ENCODE assay signal across 8 mouse cellular contexts in the genomic region with DNA sequence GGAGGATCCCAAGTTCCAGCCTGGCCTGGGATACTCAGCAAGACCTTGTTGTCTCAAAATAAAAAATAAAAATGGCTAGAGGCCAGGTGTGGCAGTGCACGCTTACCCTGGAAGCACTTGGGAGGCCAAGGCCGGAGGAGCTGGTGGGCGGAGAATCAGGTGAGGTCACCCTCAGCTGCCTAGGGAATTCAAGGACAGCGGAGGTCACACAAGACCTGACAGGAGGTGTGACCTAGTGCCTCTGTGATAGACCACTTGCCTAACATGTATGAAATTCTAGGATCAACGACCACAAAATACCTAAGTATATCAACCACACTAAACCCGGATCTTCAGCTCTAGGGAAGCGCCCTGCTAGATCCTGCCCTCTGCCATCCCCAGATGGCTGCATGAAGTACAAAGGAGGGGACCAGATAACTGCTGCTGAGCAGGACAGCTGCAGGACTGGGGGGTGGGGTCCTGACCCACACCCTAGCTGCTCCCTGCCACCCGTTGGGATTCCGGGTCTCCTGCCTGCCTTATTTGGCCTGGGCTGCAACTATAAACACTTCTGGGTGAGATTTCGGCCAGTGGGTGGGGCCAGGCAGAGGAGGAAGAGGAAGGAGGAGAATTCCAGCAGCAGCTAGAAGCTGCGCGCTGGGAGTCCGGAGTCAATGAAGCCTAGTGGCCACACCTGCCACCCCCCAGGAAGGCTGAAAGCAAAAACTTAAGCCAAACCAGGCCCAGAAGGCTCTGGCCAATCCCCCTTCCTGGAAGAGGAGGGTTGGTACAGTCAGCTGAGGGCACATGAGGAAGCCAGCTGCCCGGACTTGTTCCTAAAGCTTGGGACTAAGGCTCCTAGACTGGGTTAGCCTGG. TPM values are rescaled to one million over a fixed set of nuclear protein-coding genes. Genes with fewer than 3 reads are reported as not detected.
DNase-seq lines count a peak whose midpoint lies in the region; ATAC-seq and TF ChIP-seq lines count a peak whose summit lies in the region.

No protein-coding gene starts in this region.

- WGBS in forebrain, embryonic 11.5 days, result 64% methylated on average over 14 of the region's 14 CpGs
- WGBS in hindbrain, embryonic 11.5 days, result 49% methylated on average over 14 of the region's 14 CpGs
- WGBS in limb, embryonic 13.5 days, result 39% methylated on average over 14 of the region's 14 CpGs
- WGBS in midbrain, embryonic 11.5 days, result 55% methylated on average over 14 of the region's 14 CpGs

- H3K4me1 ChIP-seq in forebrain, embryonic 11.5 days (replicated peaks; ENCODE audit: control insufficient read depth, insufficient read depth, low read length), result peaks cover 17% of the 10 kb centered on the region
- peaks cover 18% of the 10 kb centered on the region for H3K4me1 ChIP-seq in hindbrain, embryonic 11.5 days (replicated peaks; ENCODE audit: control insufficient read depth, insufficient read depth, low read length)
- H3K4me1 ChIP-seq in limb, embryonic 13.5 days, result peaks cover 64% of the 10 kb centered on the region
- peaks cover 10% of the 10 kb centered on the region for H3K4me1 ChIP-seq in midbrain, embryonic 11.5 days (ENCODE audit: control insufficient read depth, insufficient read depth, low read length)

- intact Hi-C loops in left cerebral cortex, adult 2 months (cut with DNase I), result no loop called here
- intact Hi-C loops in left cerebral cortex, postnatal 14 days (cut with DNase I), result no loop called here
- intact Hi-C loops in left cerebral cortex, postnatal 25 days (cut with DNase I), result no loop called here

- TF ChIP-seq CTCF in left cerebral cortex, adult 2 months (IDR thresholded peaks at IDR 0.05), result no peak; the same call in 1 of the 2 replicates

- peak overlapping the region; percentile 12; the same call in 1 of the 2 replicates for H3K9ac ChIP-seq in forebrain, embryonic 11.5 days (ENCODE audit: low read length)
- H3K9ac ChIP-seq in hindbrain, embryonic 11.5 days (ENCODE audit: low read depth, low read length), result no peak overlapping the region
- H3K9ac ChIP-seq in limb, embryonic 13.5 days, result peak overlapping the region; percentile 19
- no peak overlapping the region for H3K9ac ChIP-seq in midbrain, embryonic 11.5 days (ENCODE audit: low read length)

- no peaks in the 10 kb centered on the region for H3K36me3 ChIP-seq in forebrain, embryonic 11.5 days (ENCODE audit: control insufficient read depth, insufficient read depth, low read length)
- H3K36me3 ChIP-seq in hindbrain, embryonic 11.5 days (ENCODE audit: control insufficient read depth, insufficient read depth, low read length), result no peaks in the 10 kb centered on the region
- peaks cover 2% of the 10 kb centered on the region; the same call in 1 of the 2 replicates for H3K36me3 ChIP-seq in limb, embryonic 13.5 days
- no peaks in the 10 kb centered on the region for H3K36me3 ChIP-seq in midbrain, embryonic 11.5 days (ENCODE audit: control insufficient read depth, insufficient read depth, low read length)

- H3K9me3 ChIP-seq in forebrain, embryonic 11.5 days (ENCODE audit: control insufficient read depth, low read length), result no peaks in the 10 kb centered on the region
- H3K9me3 ChIP-seq in hindbrain, embryonic 11.5 days (ENCODE audit: control insufficient read depth, low read length), result no peaks in the 10 kb centered on the region
- no peaks in the 10 kb centered on the region for H3K9me3 ChIP-seq in limb, embryonic 13.5 days
- H3K9me3 ChIP-seq in midbrain, embryonic 11.5 days (ENCODE audit: control insufficient read depth, low read length), result no peaks in the 10 kb centered on the region

- no peak for DNase-seq in left cerebral cortex, adult 2 months (ENCODE audit: extremely low spot score in 1 of 2, low spot score in 2 of 2)
- no peak for DNase-seq in left cerebral cortex, postnatal 14 days (ENCODE audit: low spot score in 2 of 2)
- no peak for DNase-seq in forebrain, embryonic 11.5 days (ENCODE audit: low spot score)
- DNase-seq in hindbrain, embryonic 11.5 days (ENCODE audit: low spot score), result peak; percentile 19
- no peak for DNase-seq in midbrain, embryonic 11.5 days (ENCODE audit: low spot score, missing footprints)
- no peak for DNase-seq in frontal cortex, postnatal 14 days (ENCODE audit: low spot score in 2 of 2)
- DNase-seq in left cerebral cortex, postnatal 25 days (ENCODE audit: low spot score in 2 of 2), result no peak

- H3K4me2 ChIP-seq in forebrain, embryonic 11.5 days (ENCODE audit: low read depth, low read length, severe bottlenecking), result peak overlapping the region; percentile 15; the same call in 1 of the 2 replicates
- 0 out of 2 replicates have a peak overlapping the region, but pooled peaks have one; percentile 3 for H3K4me2 ChIP-seq in hindbrain, embryonic 11.5 days (replicated peaks; ENCODE audit: low read depth, low read length)
- peak overlapping the region; percentile 48 for H3K4me2 ChIP-seq in limb, embryonic 13.5 days (replicated peaks)
- no peak overlapping the region; the same call in 1 of the 2 replicates for H3K4me2 ChIP-seq in midbrain, embryonic 11.5 days

- H3K4me3 ChIP-seq in left cerebral cortex, adult 2 months, result no peak overlapping the region
- no peak overlapping the region for H3K4me3 ChIP-seq in forebrain, embryonic 11.5 days (ENCODE audit: low read depth, low read length)
- no peak overlapping the region for H3K4me3 ChIP-seq in hindbrain, embryonic 11.5 days (ENCODE audit: low read depth, low read length)
- H3K4me3 ChIP-seq in limb, embryonic 13.5 days, result peak overlapping the region; percentile 0; the same call in 1 of the 2 replicates
- H3K4me3 ChIP-seq in midbrain, embryonic 11.5 days (ENCODE audit: low read depth, low read length), result no peak overlapping the region

- ATAC-seq in forebrain, embryonic 11.5 days (replicated peaks; ENCODE audit: low FRiP score), result no peak
- ATAC-seq in hindbrain, embryonic 11.5 days (ENCODE audit: low FRiP score), result no peak
- 0 out of 2 replicates have a peak, but pooled peaks have one; percentile 16 for ATAC-seq in limb, embryonic 13.5 days (ENCODE audit: low FRiP score, low read depth)
- no peak for ATAC-seq in midbrain, embryonic 11.5 days (ENCODE audit: low FRiP score)

- peak overlapping the region; percentile 13 for H3K27ac ChIP-seq in left cerebral cortex, adult 2 months
- H3K27ac ChIP-seq in forebrain, embryonic 11.5 days (ENCODE audit: low read depth, low read length), result peak overlapping the region; percentile 28
- H3K27ac ChIP-seq in hindbrain, embryonic 11.5 days (ENCODE audit: low read depth, low read length), result peak overlapping the region; percentile 30; the same call in 1 of the 2 replicates
- peak overlapping the region; percentile 67; the same call in 1 of the 2 replicates for H3K27ac ChIP-seq in limb, embryonic 13.5 days
- peak overlapping the region; percentile 30; the same call in 1 of the 2 replicates for H3K27ac ChIP-seq in midbrain, embryonic 11.5 days (ENCODE audit: low read depth, low read length)

- H3K27me3 ChIP-seq in forebrain, embryonic 11.5 days (ENCODE audit: control insufficient read depth, insufficient read depth, low read length), result no peaks in the 10 kb centered on the region
- H3K27me3 ChIP-seq in hindbrain, embryonic 11.5 days (ENCODE audit: control insufficient read depth, insufficient read depth, low read length), result no peaks in the 10 kb centered on the region
- no peaks in the 10 kb centered on the region for H3K27me3 ChIP-seq in limb, embryonic 13.5 days
- H3K27me3 ChIP-seq in midbrain, embryonic 11.5 days (ENCODE audit: control insufficient read depth, insufficient read depth, low read length), result no peaks in the 10 kb centered on the region

RNA-seq across cellular contexts. Expression of gene Piezo1, which starts 28.1 kb away (rescaled TPM):
- total RNA-seq in left cerebral cortex, adult 2 months (2021), result 1 to 10 TPM; 6.8 to 7.7 TPM
- 10 to 100 TPM; 10.1 to 12.2 TPM for total RNA-seq in left cerebral cortex, postnatal 14 days (2021)
- polyA plus RNA-seq in forebrain, embryonic 11.5 days (2014; fragmentation: Nextera tagmentation; extraction: Ambion mirVana), result 5.8 and 5.9 TPM in 2 replicates
- polyA plus RNA-seq in hindbrain, embryonic 11.5 days (2014; fragmentation: Nextera tagmentation; extraction: Ambion mirVana), result 5.2 and 5.3 TPM in 2 replicates
- polyA plus RNA-seq in limb, embryonic 13.5 days (2015; fragmentation: Nextera tagmentation; extraction: Ambion mirVana), result 14.0 and 14.7 TPM in 2 replicates
- 2.8 and 4.3 TPM in 2 replicates for polyA plus RNA-seq in midbrain, embryonic 11.5 days (2014; fragmentation: Nextera tagmentation; extraction: Ambion mirVana)
- total RNA-seq in left cerebral cortex, postnatal 25 days (2021), result 1 to 10 TPM; 5.6 to 6.3 TPM

RNA-seq across cellular contexts. Expression of gene Cdt1, which starts 44.8 kb away (rescaled TPM):
- 1 to 10 TPM; 2.5 to 5.0 TPM for total RNA-seq in left cerebral cortex, adult 2 months (2021)
- 1 to 10 TPM; 2.2 to 3.5 TPM for total RNA-seq in left cerebral cortex, postnatal 14 days (2021)
- polyA plus RNA-seq in forebrain, embryonic 11.5 days (2014; fragmentation: Nextera tagmentation; extraction: Ambion mirVana), result 57.9 and 59.6 TPM in 2 replicates
- polyA plus RNA-seq in hindbrain, embryonic 11.5 days (2014; fragmentation: Nextera tagmentation; extraction: Ambion mirVana), result 19.8 and 21.3 TPM in 2 replicates
- 39.3 and 40.2 TPM in 2 replicates for polyA plus RNA-seq in limb, embryonic 13.5 days (2015; fragmentation: Nextera tagmentation; extraction: Ambion mirVana)
- polyA plus RNA-seq in midbrain, embryonic 11.5 days (2014; fragmentation: Nextera tagmentation; extraction: Ambion mirVana), result 25.7 and 35.8 TPM in 2 replicates
- 1 to 10 TPM; 1.7 to 3.1 TPM for total RNA-seq in left cerebral cortex, postnatal 25 days (2021)

RNA-seq across cellular contexts. Expression of gene Ctu2, which starts 47.1 kb away (rescaled TPM):
- total RNA-seq in left cerebral cortex, adult 2 months (2021), result 10 to 100 TPM; 27.0 TPM
- total RNA-seq in left cerebral cortex, postnatal 14 days (2021), result 10 to 100 TPM; 23.9 to 30.9 TPM
- polyA plus RNA-seq in forebrain, embryonic 11.5 days (2014; fragmentation: Nextera tagmentation; extraction: Ambion mirVana), result 75.7 and 84.5 TPM in 2 replicates
- polyA plus RNA-seq in hindbrain, embryonic 11.5 days (2014; fragmentation: Nextera tagmentation; extraction: Ambion mirVana), result 65.6 and 67.5 TPM in 2 replicates
- 56.7 and 59.4 TPM in 2 replicates for polyA plus RNA-seq in limb, embryonic 13.5 days (2015; fragmentation: Nextera tagmentation; extraction: Ambion mirVana)
- polyA plus RNA-seq in midbrain, embryonic 11.5 days (2014; fragmentation: Nextera tagmentation; extraction: Ambion mirVana), result 74.8 and 78.7 TPM in 2 replicates
- 10 to 100 TPM; 19.5 to 23.2 TPM for total RNA-seq in left cerebral cortex, postnatal 25 days (2021)

RNA-seq across cellular contexts. Expression of gene Rnf166, which starts 47.2 kb away (rescaled TPM):
- 10 to 100 TPM; 37.6 to 37.9 TPM for total RNA-seq in left cerebral cortex, adult 2 months (2021)
- 10 to 100 TPM; 22.4 to 23.2 TPM for total RNA-seq in left cerebral cortex, postnatal 14 days (2021)
- 31.2 and 36.0 TPM in 2 replicates for polyA plus RNA-seq in forebrain, embryonic 11.5 days (2014; fragmentation: Nextera tagmentation; extraction: Ambion mirVana)
- polyA plus RNA-seq in hindbrain, embryonic 11.5 days (2014; fragmentation: Nextera tagmentation; extraction: Ambion mirVana), result 24.2 and 27.6 TPM in 2 replicates
- polyA plus RNA-seq in limb, embryonic 13.5 days (2015; fragmentation: Nextera tagmentation; extraction: Ambion mirVana), result 51.2 and 52.6 TPM in 2 replicates
- polyA plus RNA-seq in midbrain, embryonic 11.5 days (2014; fragmentation: Nextera tagmentation; extraction: Ambion mirVana), result 23.2 and 29.7 TPM in 2 replicates
- total RNA-seq in left cerebral cortex, postnatal 25 days (2021), result 10 to 100 TPM; 33.7 to 41.6 TPM

RNA-seq across cellular contexts. Expression of gene Aprt, which starts 53.7 kb away (rescaled TPM):
- 10 to 100 TPM; 52.8 to 56.0 TPM for total RNA-seq in left cerebral cortex, adult 2 months (2021)
- 10 to 100 TPM; 73.7 to 81.1 TPM for total RNA-seq in left cerebral cortex, postnatal 14 days (2021)
- 235 and 251 TPM in 2 replicates for polyA plus RNA-seq in forebrain, embryonic 11.5 days (2014; fragmentation: Nextera tagmentation; extraction: Ambion mirVana)
- 194 and 206 TPM in 2 replicates for polyA plus RNA-seq in hindbrain, embryonic 11.5 days (2014; fragmentation: Nextera tagmentation; extraction: Ambion mirVana)
- 335 and 351 TPM in 2 replicates for polyA plus RNA-seq in limb, embryonic 13.5 days (2015; fragmentation: Nextera tagmentation; extraction: Ambion mirVana)
- 176 and 195 TPM in 2 replicates for polyA plus RNA-seq in midbrain, embryonic 11.5 days (2014; fragmentation: Nextera tagmentation; extraction: Ambion mirVana)
- total RNA-seq in left cerebral cortex, postnatal 25 days (2021), result 10 to 100 TPM; 56.6 to 60.4 TPM

Comparison
In these comparisons a context has a peak if more than half of its experiments do, and no peak if none do; other contexts are left out.
1. H3K27ac ChIP-seq: peak in every context shown above with its lines; median percentile 67 in limb, embryonic 13.5 days; 30 in hindbrain, embryonic 11.5 days; 30 in midbrain, embryonic 11.5 days; 28 in forebrain, embryonic 11.5 days; 13 in left cerebral cortex, adult 2 months.
2. H3K9ac ChIP-seq: peak in forebrain, embryonic 11.5 days (single experiment) and limb, embryonic 13.5 days (single experiment); none in hindbrain, embryonic 11.5 days (single experiment) and midbrain, embryonic 11.5 days (single experiment).